Mouse (Mus musculus) lung, adult 2 months (tissue): ENCODE data around the gene Gldc. TPM values are rescaled to one million over a fixed set of nuclear protein-coding genes. Genes with fewer than 3 reads are reported as not detected.

Experiments used
- DNase-seq: peaks from one replicate; pipeline ENCODE4 v3.0.0; 2022
- H3K4me1 ChIP-seq: fragments of 200-500 bp; 2 replicates; pipeline ENCODE4 v1.6.1; 2011; ENCODE audit warnings: low read length; ENCODE audit not compliant: control insufficient read depth, insufficient read depth
- H3K4me3 ChIP-seq: fragments of 200-500 bp; replicated peaks from 2 replicates; pipeline ENCODE3; 2011; ENCODE audit warnings: low read depth, mild to moderate bottlenecking, control low read depth, low read length; ENCODE audit errors: extremely low read depth
- CTCF ChIP-seq: fragments of 200-500 bp; IDR thresholded peaks from 2 replicates; pipeline ENCODE4 v1.5.1; 2011; ENCODE audit warnings: mild to moderate bottlenecking, low read length, control low read depth; ENCODE audit not compliant: insufficient read depth
- POLR2A ChIP-seq: fragments of 200-500 bp; IDR thresholded peaks from 2 replicates; pipeline ENCODE4 v1.6.1; 2011; ENCODE audit warnings: low read depth, mild to moderate bottlenecking, control low read depth, low read length, borderline replicate concordance; ENCODE audit errors: extremely low read depth
- WGBS: fragments of 180-500 bp; shearing (Covaris S2); methylation state at CpG from one replicate; pipeline ENCODE4 v1.1.7; 2018; 5-methylcytosine and 5-hydroxymethylcytosine counted together
- polyA plus RNA-seq: library from polyadenylated mRNA; depleted of rRNA; stranded (reverse); fragments of >200 nt; gene quantifications from 2 replicates; pipeline ENCODE4 v1.2.3, GENCODE M21; 2012

Gene Gldc
- polyA plus RNA-seq, 1 experiment, result 0.15 TPM

DNA sequence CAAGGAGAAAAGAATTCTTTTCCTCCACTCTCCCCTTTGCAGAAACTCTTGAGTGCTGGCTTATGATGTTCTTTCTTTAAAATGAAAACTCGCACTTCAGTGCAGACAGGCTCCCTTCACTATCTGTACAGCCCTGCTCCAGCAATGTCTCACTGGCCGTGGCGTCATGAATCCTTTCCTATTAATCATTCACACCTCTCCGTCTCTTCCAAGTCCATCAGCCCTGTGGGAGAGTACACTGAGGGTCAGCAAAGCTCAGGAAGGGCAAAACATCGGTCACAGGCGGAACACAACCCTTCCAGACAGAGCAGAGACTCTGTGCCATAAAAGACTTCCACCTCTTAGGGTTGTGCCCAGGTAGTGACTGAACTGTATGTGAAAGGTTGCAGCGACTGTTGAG, 26.9 kb upstream of the Gldc start:
- WGBS, result 62% methylated on average over 7 of the region's 7 CpGs
- TF ChIP-seq CTCF (no peak), POLR2A (no peak)
- Histone ChIP-seq H3K4me3 (no peak overlapping the region), H3K4me1 (no peaks in the 10 kb centered on the region)
- no peak for DNase-seq

DNA sequence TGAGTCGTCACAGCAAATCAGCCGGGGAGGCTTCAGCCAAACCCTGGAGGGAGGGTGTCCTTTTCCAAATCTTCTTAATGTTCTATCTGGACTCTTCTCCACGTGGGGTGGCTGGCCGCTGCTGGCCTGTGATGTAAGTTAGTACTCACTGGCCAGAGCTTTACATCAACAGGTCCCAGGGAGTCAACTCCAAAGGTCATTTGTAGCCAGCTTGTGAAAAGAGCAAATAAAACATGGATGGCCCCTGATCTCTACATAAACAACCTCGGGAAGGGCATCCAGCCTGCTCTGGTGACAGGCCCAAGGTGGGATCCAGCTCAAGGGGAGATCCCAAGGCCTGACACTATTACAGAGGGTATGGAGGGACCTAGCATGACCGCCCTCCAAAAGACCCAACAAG, 19.8 kb upstream of the Gldc start:
- WGBS, result 70% methylated on average over 6 of the region's 6 CpGs
- TF ChIP-seq POLR2A (no peak), CTCF (no peak)
- no peak overlapping the region for H3K4me3 ChIP-seq
- no peaks in the 10 kb centered on the region for H3K4me1 ChIP-seq
- DNase-seq, result no peak

DNA sequence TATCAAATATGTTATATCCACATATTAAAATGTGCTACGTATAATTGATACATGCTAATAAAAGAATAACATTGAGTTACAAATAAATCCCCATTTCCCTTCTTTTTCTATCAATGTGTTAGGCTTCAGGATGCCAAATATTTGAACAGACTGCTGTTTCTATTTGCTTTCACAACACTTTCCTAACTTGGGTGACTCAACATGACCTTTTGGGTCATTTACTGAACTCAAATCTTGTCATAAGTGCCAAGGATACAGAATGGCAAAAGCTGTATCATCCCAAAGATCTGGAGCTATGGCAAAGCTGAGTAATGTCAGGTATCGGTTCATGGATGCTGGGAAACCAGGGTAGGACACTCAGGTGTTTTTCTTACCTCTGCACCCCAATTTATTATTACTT, 12.0 kb upstream of the Gldc start:
- Histone ChIP-seq H3K4me3 (no peak overlapping the region), H3K4me1 (no peaks in the 10 kb centered on the region; the same call in 1 of the 2 replicates)
- 76% methylated on average over 2 of the region's 2 CpGs for WGBS
- TF ChIP-seq POLR2A, result no peak
- no peak for TF ChIP-seq CTCF
- DNase-seq, result no peak

DNA sequence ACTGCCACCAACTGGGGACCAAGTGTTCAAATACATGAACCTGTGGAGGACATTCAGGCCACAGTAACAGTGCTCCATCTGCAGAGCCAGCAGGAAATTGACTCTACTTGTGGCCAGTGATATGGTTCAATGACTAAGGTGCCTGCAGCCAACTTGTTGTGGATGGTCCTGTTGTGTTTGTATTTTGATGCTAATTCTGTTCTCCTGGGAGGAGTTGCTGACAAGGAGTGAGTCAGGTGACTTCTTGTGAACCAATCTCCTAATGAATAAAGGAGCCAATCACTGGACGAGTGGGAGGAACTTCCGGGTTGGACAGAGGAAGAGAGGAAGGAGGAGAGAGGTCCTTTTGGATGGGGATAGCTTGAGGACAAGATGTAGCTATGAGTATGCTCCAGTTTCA, 10.3 kb upstream of the Gldc start:
- TF ChIP-seq CTCF, result no peak
- no peak for TF ChIP-seq POLR2A

DNA sequence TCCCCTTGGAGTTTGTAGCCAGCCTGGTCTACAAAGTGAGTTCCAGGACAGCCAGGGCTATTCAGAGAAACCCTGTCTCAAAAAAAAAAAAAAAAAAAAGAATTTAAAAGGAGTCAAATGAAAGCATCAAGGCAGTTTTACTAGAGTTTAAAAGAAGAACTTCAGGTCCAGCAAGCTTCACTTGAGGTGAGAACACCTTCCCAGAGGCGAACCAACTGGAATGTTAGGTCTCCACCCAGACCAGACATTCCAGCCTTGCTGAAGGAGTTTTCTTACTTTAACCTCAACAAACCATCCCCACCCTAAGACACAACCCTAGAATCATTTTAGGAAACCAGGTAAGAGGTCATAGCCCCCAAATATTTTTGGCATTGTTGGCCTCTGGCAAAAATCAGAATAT, 4.8 kb upstream of the Gldc start:
- no peaks in the 10 kb centered on the region for H3K4me1 ChIP-seq
- WGBS, result 56% methylated on average over 1 of the region's 1 CpGs
- H3K4me3 ChIP-seq, result no peak overlapping the region
- TF ChIP-seq CTCF (no peak), POLR2A (no peak)
- no peak for DNase-seq

More for the DNA sequence above, 10.3 kb upstream of the Gldc start:
- H3K4me1 ChIP-seq, result no peaks in the 10 kb centered on the region; the same call in 1 of the 2 replicates
- H3K4me3 ChIP-seq, result no peak overlapping the region
- 81% methylated on average over 2 of the region's 2 CpGs for WGBS
- no peak for DNase-seq

DNA sequence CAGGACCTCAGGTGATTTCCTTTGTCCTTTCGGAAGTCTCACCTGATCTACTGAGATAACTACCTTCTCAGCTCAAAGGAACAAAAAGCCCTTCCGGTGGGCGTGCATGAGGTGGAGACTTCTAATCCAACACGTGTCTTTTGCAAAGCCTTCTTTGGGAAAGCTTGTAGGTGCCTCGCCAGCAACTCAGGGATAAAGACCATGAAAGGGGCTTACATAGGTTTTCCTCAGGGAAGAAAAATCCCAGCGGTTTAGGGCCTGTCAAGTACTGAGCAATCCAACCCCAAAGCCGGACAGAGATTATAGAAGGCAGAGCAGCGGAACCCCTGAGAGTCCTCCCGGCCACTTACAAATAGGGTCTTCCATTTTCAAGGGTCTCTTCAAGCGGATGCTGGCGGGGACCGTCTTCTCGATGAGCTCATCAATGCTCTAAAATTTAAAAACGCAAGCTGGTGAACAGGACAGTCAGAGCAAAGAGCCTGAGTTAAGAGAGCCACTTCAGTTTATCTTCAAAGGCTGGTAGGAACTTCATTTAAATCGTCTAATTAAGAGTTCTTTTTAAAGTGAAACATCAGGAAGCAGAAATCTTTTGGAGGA, 1.1 kb downstream of the Gldc start:
- Histone ChIP-seq H3K4me1 (peaks cover 5% of the 10 kb centered on the region), H3K4me3 (no peak overlapping the region)
- TF ChIP-seq POLR2A, result no peak
- no peak for TF ChIP-seq CTCF
- WGBS, result 15% methylated on average over 15 of the region's 15 CpGs
- no peak for DNase-seq

DNA sequence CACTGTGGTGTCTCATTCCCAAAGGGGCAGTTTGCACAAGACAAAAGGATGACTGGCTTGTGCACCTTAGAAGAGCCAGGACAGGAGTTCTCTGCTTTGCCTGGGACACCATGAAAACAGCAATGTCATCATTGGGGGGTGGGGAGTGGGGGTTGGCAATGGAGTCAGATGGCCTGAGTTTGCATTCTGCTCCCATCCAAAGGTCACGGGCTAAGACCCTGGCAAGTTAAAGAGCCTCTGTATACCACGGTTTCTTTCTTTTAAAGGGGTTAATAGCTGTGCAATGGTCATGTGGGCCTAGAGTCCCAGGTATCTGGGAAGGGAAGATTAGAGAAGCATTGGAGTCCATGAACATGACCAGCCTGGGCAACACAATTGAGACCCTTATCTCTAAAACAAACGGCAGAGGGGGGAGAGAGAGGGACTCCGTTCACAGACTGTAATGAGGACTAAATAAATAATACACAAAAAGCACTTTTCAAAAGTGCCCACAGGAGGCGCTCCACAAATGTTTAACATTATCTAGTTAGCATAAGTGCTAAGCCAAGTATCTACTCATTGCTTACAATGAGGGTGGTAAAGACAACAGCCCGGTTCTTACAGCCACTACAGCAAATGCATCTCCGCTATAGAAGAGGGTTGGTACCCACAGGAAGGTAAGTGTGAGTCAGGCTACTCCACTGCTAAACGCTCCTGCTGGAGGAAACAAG, 3.7 kb downstream of the Gldc start:
- no peak for DNase-seq
- no peak overlapping the region for H3K4me3 ChIP-seq
- TF ChIP-seq POLR2A, result no peak
- TF ChIP-seq CTCF, result no peak
- peaks cover 5% of the 10 kb centered on the region for H3K4me1 ChIP-seq
- WGBS, result 70% methylated on average over 8 of the region's 8 CpGs

DNA sequence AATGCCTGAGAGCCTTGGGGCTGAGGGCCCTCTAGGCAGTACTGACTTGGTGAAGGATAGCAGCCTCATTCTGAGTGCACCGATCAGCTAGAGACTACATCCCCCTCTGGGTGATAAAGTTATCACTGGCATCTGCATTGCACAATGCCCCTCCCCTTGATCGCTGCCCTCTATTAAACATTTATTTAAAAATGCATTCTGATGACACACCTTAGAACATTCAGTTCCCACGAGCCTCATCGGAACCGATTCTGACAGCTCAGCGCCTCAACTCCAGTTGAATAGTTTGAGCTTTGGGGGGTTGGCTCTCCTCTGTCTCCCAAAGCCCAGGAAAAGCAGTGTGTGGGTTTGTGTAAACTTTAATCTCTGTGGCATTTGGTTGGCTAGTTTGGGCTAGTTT, 4.9 kb downstream of the Gldc start:
- H3K4me3 ChIP-seq, result no peak overlapping the region
- WGBS, result 85% methylated on average over 6 of the region's 6 CpGs
- peaks cover 5% of the 10 kb centered on the region for H3K4me1 ChIP-seq
- TF ChIP-seq CTCF, result no peak
- no peak for TF ChIP-seq POLR2A
- no peak for DNase-seq

DNA sequence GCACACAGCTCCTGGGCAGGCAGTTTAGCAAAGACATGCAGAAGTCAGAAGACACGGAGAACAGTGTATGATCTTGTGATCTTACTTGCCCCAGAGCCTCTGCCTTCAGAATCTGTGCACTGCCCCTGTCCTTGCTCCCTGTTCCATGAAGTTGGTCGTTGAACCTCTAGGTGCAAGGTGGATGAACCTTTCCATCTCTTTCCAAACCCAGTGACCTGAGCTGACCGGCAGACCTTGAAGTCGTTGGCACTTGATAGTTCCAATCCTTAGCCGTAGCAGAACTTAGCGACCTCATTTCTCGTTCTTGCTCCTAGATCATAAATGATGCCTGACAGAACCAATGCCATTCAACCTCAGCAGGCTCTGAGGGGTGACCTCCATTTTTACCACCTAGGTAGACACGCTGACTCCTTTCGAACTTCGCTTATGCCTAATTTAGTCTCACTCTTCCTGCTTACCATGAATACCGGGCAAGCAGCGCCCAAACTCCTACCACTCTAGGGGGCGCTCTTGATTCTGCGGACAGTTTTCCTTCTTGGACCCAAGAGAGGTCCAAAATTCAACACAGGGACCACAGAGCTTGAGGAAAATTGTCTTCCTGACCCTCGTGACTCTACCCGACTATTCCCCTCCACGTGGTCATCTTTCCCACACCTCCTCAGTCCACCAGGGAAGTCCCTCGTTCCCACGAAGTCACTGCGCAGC, 8.3 kb downstream of the Gldc start:
- Histone ChIP-seq H3K4me3 (no peak overlapping the region), H3K4me1 (no peaks in the 10 kb centered on the region)
- WGBS, result 88% methylated on average over 20 of the region's 20 CpGs
- no peak for DNase-seq
- TF ChIP-seq POLR2A (no peak), CTCF (no peak)
